Mouse (Mus musculus): ENCODE data around the gene Gpr50. TPM values are rescaled to one million over a fixed set of nuclear protein-coding genes. Genes with fewer than 3 reads are reported as not detected.

Gene Gpr50
- not detected for polyA plus RNA-seq (2014; fragmentation: Illumina TruSeq; extraction: RNeasy Lipid Tissue Mini Kit (QIAGEN cat#74804); ENCODE audit: low read depth, low replicate concordance)

GRCm38 (mm10) chrX:71663374-71663773, at the start of gene Gpr50:
Gpr50 (plus strand) TSS chrX:71663667.

Other genes with a start within 250 kb of the Gpr50 start
- 14.0 TPM for gene Cd99l2, start 170.8 kb upstream of the Gpr50 start, polyA plus RNA-seq (2014; fragmentation: Illumina TruSeq; extraction: RNeasy Lipid Tissue Mini Kit (QIAGEN cat#74804); ENCODE audit: low read depth, low replicate concordance)
- gene Hmgb3, start 107.7 kb upstream of the Gpr50 start, polyA plus RNA-seq (2014; fragmentation: Illumina TruSeq; extraction: RNeasy Lipid Tissue Mini Kit (QIAGEN cat#74804); ENCODE audit: low read depth, low replicate concordance) = 40.5 TPM
- gene Vma21, start 152.3 kb downstream of the Gpr50 start, polyA plus RNA-seq (2014; fragmentation: Illumina TruSeq; extraction: RNeasy Lipid Tissue Mini Kit (QIAGEN cat#74804); ENCODE audit: low read depth, low replicate concordance) = 61.6 TPM